Mouse (Mus musculus): ENCODE measurements at regions not wholly inside any gene's neighbourhood (a gene's known extent, or its start where the extent isn't known, plus 50 kb on each side); places are given as distances from the start of the nearest gene placed in this dataset.

DNA sequence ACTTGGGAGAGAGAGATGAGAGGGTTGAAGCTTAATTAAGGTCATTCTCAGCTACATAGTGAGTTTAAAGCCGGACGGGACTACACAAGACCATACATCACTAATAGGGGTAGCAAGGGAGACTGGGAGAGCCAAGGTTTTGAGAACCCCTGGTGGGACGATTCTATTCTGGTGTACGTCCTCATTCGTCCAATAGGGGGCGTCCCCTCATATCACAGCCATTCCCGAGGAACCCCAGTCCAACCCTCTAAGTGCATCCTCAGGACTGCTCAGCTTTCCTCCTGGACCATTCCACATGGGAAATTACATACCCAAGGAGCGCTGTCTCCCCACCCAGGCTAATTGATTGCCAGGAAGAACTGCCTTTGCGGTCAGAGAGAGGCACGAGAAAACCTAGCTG, 385.5 kb downstream of the Setd4 start:
- TF ChIP-seq CHD2 (IDR thresholded peaks at IDR 0.05; ENCODE audit: low read depth, low read length) (no peak), HCFC1 (IDR thresholded peaks at IDR 0.05; ENCODE audit: borderline replicate concordance, insufficient read depth, low read length) (no peak)
